Mouse (Mus musculus) splenic B cell, adult 2 months (primary cell): ENCODE measurements around the gene Dlx3.

Source experiments
- DNase-seq: peaks from one replicate; pipeline ENCODE4 v3.0.0-alpha.2; 2011; ENCODE audit warnings: low read depth, low spot score
- H3K27me3 ChIP-seq: 2 replicates; pipeline ENCODE4 v1.6.1; 2012; ENCODE audit warnings: mild to moderate bottlenecking, low read length, moderate library complexity, mixed read lengths; ENCODE audit not compliant: control insufficient read depth, poor library complexity, insufficient read depth, severe bottlenecking
- H3K36me3 ChIP-seq: 2 replicates; pipeline ENCODE4 v1.6.1; 2012; ENCODE audit warnings: mild to moderate bottlenecking, low read length, moderate library complexity, mixed read lengths; ENCODE audit not compliant: control insufficient read depth, poor library complexity, insufficient read depth, severe bottlenecking

The Dlx3 gene

DNA sequence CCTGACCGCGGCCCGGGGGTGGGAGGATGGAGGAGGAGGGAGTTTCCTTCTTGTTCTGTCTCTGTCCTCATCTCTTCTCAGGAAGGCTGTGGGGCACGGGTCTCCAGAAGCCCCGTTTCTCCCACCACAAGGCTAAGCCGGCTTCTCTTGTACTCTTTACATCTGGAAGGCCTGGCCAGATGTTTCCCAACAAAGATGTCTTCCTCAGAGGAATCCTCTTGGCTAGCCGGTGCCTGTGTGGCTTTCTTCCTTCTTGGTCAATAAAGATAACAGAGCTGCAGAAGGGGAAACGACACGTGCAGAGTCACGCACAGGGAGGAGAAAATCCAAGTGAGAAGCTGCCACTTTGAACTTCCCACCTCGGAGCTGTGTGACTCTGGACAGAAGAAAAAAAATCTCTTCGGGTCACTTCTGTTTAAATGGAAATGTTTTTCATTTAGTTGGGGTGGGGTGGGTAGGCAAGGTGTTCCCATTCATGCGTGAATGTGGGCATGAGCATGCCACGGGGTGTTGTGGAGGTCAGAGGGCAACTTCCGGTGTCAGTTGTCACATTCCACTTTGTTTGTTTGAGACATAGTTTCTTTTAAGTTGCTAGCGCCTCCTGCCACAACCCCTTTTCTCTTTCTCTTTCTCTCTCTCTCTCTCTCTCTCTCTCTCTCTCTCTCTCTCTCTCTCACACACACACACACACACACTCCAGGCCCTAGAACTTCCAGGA lies 18.7 kb upstream of the Dlx3 start:
- Histone ChIP-seq H3K27me3 (no peaks in the 10 kb centered on the region; the same call in 1 of the 2 replicates), H3K36me3 (no peaks in the 10 kb centered on the region)
- DNase-seq, result peak; percentile 28

DNA sequence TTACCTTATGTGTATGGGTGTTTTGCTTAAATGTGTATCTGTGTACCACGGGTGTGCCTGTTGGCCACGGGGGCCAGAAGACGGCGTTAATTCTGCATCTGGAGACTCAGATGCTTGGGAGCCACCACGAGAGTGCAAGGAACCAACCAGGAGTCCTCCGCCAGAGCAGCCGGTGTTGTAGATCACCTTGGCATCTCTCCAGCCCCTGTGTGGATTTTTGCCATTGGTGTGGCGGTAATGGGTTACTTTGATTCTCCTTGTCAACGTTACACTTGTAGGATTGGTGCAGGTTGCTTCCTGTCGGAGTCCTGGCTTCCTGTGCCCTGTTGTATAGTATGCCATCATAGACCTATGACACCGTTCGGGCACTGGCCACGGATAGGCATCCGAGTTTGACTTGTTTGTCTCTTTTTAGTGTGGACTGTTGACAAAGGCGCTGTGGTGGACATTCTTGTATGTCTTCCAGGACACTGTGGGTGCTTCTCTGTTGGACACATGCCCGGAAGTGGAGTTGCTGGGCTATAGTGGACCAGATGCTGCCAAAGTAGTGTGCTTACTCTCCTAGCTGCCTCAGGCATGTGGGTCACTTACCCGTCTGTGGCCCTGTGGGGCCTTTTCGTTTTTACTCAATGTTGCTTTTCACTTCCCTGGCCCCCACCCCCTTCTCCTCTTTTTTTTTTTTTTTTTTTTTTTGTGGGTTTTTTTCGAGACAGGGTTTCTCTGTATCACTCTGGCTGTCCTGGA lies 17.6 kb upstream of the Dlx3 start:
- DNase-seq, result no peak
- Histone ChIP-seq H3K36me3 (no peaks in the 10 kb centered on the region), H3K27me3 (no peaks in the 10 kb centered on the region; the same call in 1 of the 2 replicates)

DNA sequence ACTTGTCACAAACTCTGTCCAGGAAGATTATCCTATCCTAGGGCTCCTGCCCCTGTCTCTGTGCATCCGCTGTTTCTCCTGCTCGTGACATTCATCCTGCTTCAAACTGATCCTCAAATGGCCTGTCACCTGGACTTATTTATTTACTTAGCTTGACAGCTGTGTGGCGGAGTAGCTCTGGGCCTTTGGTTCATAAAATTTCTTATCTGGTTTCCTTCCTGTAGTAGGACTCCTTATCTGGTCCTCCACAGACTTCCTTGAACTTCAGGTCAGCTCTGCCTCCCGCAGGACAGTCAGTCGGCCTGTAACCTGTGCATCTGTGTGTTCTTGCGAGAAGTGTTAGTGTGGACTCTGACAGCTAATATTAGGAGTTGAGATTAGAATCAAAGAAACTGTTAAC lies 15.7 kb upstream of the Dlx3 start:
- no peaks in the 10 kb centered on the region for H3K36me3 ChIP-seq
- DNase-seq, result no peak
- no peaks in the 10 kb centered on the region; the same call in 1 of the 2 replicates for H3K27me3 ChIP-seq

DNA sequence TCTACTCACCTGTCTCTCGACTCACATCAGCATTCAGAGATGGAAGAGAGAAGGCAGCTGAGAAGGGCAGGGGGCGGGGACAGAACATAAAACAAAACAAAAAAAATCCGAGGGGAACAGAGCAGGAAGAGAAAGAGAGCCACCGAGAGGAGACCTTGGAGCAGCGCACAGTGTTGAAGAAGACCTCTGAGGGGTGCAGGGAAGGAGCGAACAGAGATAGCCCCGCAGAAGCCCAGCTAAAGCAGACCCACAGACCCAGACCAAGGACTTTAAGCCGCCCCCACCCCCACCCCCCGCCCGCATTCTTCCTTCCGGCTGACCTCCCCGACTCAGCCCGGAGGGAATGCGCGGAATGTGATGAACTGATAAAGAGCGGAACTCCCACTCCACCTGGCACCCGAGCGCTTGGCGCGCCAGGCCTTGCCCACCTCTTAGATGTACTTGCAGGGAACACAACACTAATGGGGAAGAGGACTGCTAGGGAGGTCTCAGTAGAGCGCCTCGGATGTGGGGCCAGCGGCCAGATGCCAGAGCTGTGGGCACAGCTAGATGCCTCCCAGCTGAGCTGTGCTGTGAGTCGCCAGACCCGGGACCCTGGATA lies 14.5 kb upstream of the Dlx3 start:
- DNase-seq, result no peak
- H3K27me3 ChIP-seq, result no peaks in the 10 kb centered on the region; the same call in 1 of the 2 replicates
- no peaks in the 10 kb centered on the region for H3K36me3 ChIP-seq

- no peaks in the 10 kb centered on the region for H3K36me3 ChIP-seq
- no peaks in the 10 kb centered on the region; the same call in 1 of the 2 replicates for H3K27me3 ChIP-seq
- peak; percentile 69 for DNase-seq
Measured at GRCm38 (mm10) chr11:95106440-95107236, 13.3 kb upstream of the Dlx3 start.

DNA sequence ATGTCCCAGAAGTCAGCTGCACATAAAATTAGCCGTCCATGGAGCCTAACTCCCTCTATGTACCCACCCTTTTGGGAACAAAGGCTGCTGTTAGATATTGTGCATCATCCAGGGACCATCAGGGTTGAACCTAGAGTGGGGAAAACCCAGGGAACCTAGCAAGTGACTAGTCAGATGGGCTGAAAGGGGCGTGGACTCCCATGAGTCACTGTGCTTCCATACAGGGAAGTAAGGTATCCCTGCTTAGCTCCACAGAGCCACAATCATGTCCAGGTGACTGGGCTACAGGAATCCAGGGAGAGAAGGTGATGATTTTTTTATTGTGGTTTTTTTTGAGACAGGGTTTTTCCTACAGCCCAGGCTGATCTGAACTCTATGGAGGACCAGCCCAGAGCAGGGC lies 10.9 kb upstream of the Dlx3 start:
- no peaks in the 10 kb centered on the region for H3K36me3 ChIP-seq
- no peaks in the 10 kb centered on the region; the same call in 1 of the 2 replicates for H3K27me3 ChIP-seq
- no peak for DNase-seq

- Histone ChIP-seq H3K36me3 (no peaks in the 10 kb centered on the region), H3K27me3 (no peaks in the 10 kb centered on the region; the same call in 1 of the 2 replicates)
- no peak for DNase-seq
Measured at GRCm38 (mm10) chr11:95110081-95110480, 9.8 kb upstream of the Dlx3 start.

DNA sequence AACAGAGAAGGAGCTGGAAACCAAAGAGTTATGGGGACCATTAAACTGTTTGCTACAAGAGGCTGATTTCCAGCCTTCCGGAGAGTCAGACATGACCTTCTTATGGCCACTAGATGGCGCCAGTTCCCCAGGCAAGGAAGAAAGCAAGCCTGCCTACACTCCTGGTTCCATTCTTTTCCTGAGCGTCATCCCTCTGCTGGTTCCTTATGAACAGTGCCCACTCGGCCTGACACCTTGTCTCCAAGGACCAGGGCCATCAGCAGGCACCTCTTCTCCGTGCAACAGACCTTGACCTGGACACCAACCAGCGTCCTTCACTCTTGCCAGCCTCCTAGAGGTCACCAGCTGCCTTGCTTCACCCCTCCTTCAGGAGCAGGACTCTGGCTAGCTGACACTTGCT lies 2.9 kb upstream of the Dlx3 start:
- H3K36me3 ChIP-seq, result no peaks in the 10 kb centered on the region
- H3K27me3 ChIP-seq, result no peaks in the 10 kb centered on the region; the same call in 1 of the 2 replicates
- DNase-seq, result peak; percentile 80

DNA sequence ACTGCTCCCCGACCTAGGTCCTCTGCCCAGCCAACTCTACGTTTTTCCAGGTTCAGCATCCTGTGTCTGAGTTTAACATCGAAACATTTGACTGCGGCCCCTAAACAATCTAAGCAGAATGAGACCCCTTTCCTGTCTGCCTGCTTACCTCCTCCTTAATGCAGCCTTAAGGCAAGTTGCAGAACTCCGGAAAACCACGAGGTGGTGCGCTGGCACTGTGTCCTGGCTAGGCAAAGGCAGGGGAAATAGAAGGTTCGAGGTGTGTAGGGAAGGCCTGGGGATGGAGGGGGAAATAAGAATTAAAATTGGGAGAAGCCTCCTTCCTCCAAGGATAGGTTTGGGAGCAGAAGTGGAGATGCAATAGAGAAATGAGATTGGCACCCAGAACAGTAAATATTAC lies 1.4 kb upstream of the Dlx3 start:
- no peaks in the 10 kb centered on the region; the same call in 1 of the 2 replicates for H3K27me3 ChIP-seq
- H3K36me3 ChIP-seq, result no peaks in the 10 kb centered on the region
- peak; percentile 43 for DNase-seq

DNA sequence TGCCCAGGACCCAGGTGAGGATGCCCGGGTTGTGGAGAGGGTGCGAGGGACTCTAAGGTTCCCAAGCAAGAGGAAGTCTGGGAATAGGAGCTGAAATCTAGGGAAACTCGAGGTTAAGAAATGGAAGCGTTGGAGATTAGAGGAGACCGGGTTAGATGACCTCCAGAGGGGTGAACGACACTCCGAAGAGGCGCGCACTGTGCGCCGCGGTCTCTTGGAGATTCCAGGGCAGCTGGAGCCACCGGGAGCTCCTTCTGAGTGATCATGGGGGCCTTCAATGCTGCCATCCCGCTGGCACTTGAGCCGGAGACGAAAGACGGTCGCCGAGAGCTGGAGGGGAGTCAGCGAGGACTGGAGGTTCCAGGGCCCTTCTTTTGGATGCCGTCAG lies 708 bp downstream of the Dlx3 start:
- H3K36me3 ChIP-seq, result no peaks in the 10 kb centered on the region
- no peaks in the 10 kb centered on the region; the same call in 1 of the 2 replicates for H3K27me3 ChIP-seq
- DNase-seq, result no peak

DNA sequence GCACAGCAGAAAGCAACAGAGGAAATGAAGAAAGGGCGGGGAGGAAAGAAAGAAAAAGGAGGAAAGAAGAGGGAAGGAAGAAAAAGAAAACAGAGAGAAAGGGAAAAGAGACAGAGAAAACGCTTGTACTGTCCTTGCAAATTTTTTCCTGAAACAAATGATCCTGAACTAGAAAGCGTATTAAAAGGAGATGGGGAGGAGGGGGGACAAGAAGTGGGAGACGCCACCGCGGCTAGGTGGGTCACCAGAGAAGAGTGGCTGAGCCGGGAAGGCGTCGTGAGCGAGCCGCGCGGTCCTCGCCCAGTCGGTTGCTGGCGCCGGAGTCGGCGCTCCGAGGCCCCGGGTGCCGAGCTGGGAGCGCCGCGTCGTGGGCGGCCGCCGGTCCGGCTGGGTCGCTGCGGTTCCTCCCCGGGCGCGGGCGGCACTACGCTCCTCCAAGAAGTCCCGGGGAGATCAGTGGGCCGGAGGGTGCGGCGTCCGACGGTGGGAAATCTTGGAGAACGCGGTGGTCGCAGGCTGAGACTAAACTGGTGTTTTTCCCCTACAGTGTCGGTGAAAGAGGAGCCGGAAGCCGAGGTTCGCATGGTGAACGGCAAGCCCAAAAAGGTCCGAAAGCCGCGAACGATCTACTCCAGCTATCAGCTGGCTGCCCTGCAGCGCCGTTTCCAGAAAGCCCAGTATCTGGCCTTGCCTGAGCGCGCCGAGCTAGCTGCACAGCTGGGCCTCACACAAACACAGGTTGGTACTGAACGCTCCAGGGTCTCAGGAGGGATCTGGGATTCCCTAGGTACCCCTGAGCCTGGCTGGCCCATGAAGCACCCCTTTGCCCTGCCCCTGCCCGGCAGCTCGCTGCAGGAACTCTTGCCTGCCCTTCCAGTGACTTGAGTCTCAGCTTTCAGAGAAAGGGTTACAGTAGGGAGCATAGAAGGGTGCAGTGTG lies 1.5 kb downstream of the Dlx3 start:
- Histone ChIP-seq H3K27me3 (no peaks in the 10 kb centered on the region; the same call in 1 of the 2 replicates), H3K36me3 (no peaks in the 10 kb centered on the region)
- no peak for DNase-seq

DNA sequence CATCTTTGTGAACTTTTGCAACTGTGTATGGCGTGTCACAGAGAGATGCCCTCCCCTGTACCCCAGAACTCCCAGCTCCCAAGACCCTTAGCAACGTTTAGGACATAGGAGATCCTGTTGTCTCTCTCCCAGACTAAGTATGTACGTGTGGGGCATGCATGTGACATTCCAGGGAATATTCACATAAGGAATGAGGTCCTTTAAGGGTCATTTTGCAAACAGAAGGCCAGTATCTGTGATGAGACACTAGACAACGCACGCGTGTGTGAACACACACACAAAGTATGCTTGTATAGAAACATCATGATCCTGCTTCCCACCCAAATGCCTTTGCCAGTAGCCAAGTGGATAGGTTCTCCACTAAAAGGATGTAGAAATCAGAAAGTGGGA lies 2.2 kb downstream of the Dlx3 start:
- DNase-seq, result no peak
- H3K27me3 ChIP-seq, result no peaks in the 10 kb centered on the region; the same call in 1 of the 2 replicates
- no peaks in the 10 kb centered on the region for H3K36me3 ChIP-seq

GRCm38 (mm10) chr11:95125366-95125948 lies 5.5 kb downstream of the Dlx3 start:
- Histone ChIP-seq H3K36me3 (no peaks in the 10 kb centered on the region), H3K27me3 (no peaks in the 10 kb centered on the region; the same call in 1 of the 2 replicates)
- DNase-seq, result no peak
